Mouse (Mus musculus) brain, embryonic 14.5 days (tissue): ENCODE results near the gene Klk6.

Source experiments
- CTCF ChIP-seq: fragments of 200-500 bp; IDR thresholded peaks from 2 replicates; pipeline ENCODE4 v1.5.1; 2012; ENCODE audit warnings: inconsistent platforms, mild to moderate bottlenecking, moderate library complexity, borderline replicate concordance; ENCODE audit not compliant: insufficient read depth, insufficient read length; ENCODE audit errors: extremely low read depth
- POLR2A ChIP-seq: fragments of 200-500 bp; IDR thresholded peaks from 2 replicates; pipeline ENCODE4 v1.6.1; 2012; ENCODE audit warnings: mild to moderate bottlenecking, inconsistent platforms, borderline replicate concordance; ENCODE audit not compliant: poor library complexity, insufficient read depth, insufficient read length, severe bottlenecking; ENCODE audit errors: extremely low read depth

GRCm38 (mm10) chr7:43789295-43789694 lies 35.0 kb upstream of the Klk6 start:
- TF ChIP-seq POLR2A (no peak), CTCF (no peak)
